Mouse (Mus musculus): ENCODE data around the gene B3galt5. TPM values are rescaled to one million over a fixed set of nuclear protein-coding genes. Genes with fewer than 3 reads are reported as not detected.
A peak's percentile ranks its signal among the peaks of the same experiment; 100 is the strongest.

Gene B3galt5
- total and polyA plus RNA-seq, 2 experiments from 2014 or later, result not detected

DNA sequence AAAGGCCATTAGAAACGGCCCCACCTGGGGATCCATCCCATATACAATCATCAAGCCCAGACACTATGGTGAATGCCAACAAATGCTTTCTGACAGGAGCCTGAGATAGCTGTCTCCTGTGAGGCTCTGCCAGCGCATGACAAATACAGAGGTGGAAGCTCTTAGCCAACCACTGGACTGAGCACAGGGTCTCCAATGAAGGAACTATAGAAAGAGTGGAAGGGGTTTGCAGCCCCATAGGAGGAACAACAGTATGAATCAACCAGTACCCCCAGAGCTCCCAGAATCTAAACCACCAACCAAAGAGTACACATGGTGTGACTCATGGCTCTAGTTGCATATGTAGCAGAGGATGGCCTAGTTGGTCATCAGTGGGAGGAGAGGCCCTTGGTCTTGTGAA lies 36.1 kb downstream of the B3galt5 start:
- no peak overlapping the region for H3K4me3 ChIP-seq (ENCODE audit: low read depth, low read length)
- H3K4me1 ChIP-seq (ENCODE audit: control insufficient read depth, insufficient read depth), result no peaks in the 10 kb centered on the region
- H3K36me3 ChIP-seq (replicated peaks; ENCODE audit: control insufficient read depth, insufficient read depth, low read length), result no peaks in the 10 kb centered on the region
- ATAC-seq (ENCODE audit: insufficient read depth, low read depth), result no peak
- DNase-seq (ENCODE audit: low spot score), result no peak
- no peak overlapping the region for H3K9ac ChIP-seq (replicated peaks; ENCODE audit: low read depth, low read length)
- no peak overlapping the region for H3K4me2 ChIP-seq (ENCODE audit: low read depth, low read length)
- TF ChIP-seq CTCF (IDR thresholded peaks at IDR 0.05; ENCODE audit: low read depth) (no peak), EP300 (IDR thresholded peaks at IDR 0.05; ENCODE audit: low read depth) (no peak)
- 72% methylated on average over 2 of the region's 2 CpGs for WGBS
- H3K27ac ChIP-seq (ENCODE audit: low read depth), result no peak overlapping the region
- H3K27me3 ChIP-seq (ENCODE audit: control insufficient read depth, insufficient read depth, low read length), result no peaks in the 10 kb centered on the region
- H3K9me3 ChIP-seq (replicated peaks; ENCODE audit: control insufficient read depth, low read length), result no peaks in the 10 kb centered on the region

DNA sequence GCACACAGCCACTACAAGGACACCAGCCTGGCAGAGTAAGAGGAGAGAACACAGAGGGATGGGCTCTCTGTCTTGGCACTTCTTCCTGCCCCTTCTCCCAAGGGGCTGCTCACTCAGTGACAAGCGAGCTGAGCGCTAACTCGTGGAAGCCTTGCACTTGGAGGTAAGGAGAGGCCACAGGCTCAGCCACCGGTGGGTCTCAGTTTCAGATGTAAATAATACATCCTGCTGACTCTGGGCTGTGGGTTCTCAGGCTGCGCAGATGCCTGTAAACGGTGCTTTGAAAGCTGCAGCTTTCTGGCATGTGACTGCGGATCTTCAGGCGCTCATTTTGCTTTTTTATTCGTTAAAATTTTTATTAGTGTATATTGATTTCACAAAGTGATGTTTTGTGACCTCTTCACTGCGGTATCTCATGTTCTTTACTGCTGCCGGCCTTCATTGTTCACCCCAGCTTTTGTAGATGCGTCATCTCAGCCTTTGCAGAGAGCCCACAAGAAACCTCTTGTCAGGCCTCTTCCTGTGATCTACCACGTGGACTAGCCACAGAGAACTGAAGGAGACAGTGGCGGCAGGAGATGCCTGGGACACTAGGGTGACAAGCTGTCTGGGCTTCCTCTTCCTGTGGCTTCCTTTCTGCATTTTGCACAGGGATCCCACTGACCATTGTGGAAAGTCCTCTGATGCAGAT lies 37.5 kb downstream of the B3galt5 start:
- Histone ChIP-seq H3K4me3 (ENCODE audit: low read depth, low read length) (no peak overlapping the region), H3K4me1 (ENCODE audit: control insufficient read depth, insufficient read depth) (no peaks in the 10 kb centered on the region), H3K4me2 (ENCODE audit: low read depth, low read length) (no peak overlapping the region), H3K36me3 (replicated peaks; ENCODE audit: control insufficient read depth, insufficient read depth, low read length) (no peaks in the 10 kb centered on the region), H3K9me3 (replicated peaks; ENCODE audit: control insufficient read depth, low read length) (no peaks in the 10 kb centered on the region), H3K27ac (ENCODE audit: low read depth) (no peak overlapping the region), H3K27me3 (ENCODE audit: control insufficient read depth, insufficient read depth, low read length) (no peaks in the 10 kb centered on the region), H3K9ac (replicated peaks; ENCODE audit: low read depth, low read length) (no peak overlapping the region)
- ATAC-seq (ENCODE audit: insufficient read depth, low read depth) (no peak), DNase-seq (ENCODE audit: low spot score) (no peak)
- WGBS, result 52% methylated on average over 14 of the region's 14 CpGs
- TF ChIP-seq EP300 (IDR thresholded peaks at IDR 0.05; ENCODE audit: low read depth) (no peak), CTCF (IDR thresholded peaks at IDR 0.05; ENCODE audit: low read depth) (no peak)

DNA sequence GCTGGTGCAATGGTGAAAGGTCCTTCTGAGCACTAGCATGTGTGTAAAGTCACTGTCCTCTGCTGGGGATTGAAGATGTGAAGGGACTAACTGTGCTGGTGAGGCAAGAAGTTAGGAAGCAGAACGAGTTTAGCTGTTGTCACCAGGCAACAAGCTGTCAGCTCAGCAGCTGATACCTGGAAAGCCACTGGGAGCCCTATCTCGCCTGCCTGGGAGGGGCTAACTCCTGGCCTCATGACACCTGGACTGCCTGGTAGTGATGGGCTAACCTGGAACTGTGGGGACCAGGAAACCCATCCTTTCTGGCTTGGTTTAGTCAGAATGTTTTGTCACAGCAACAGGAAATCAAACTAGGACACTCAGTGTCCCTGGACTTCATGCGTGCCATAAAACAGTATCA lies 41.0 kb downstream of the B3galt5 start:
- WGBS, result 56% methylated on average over 3 of the region's 3 CpGs

DNA sequence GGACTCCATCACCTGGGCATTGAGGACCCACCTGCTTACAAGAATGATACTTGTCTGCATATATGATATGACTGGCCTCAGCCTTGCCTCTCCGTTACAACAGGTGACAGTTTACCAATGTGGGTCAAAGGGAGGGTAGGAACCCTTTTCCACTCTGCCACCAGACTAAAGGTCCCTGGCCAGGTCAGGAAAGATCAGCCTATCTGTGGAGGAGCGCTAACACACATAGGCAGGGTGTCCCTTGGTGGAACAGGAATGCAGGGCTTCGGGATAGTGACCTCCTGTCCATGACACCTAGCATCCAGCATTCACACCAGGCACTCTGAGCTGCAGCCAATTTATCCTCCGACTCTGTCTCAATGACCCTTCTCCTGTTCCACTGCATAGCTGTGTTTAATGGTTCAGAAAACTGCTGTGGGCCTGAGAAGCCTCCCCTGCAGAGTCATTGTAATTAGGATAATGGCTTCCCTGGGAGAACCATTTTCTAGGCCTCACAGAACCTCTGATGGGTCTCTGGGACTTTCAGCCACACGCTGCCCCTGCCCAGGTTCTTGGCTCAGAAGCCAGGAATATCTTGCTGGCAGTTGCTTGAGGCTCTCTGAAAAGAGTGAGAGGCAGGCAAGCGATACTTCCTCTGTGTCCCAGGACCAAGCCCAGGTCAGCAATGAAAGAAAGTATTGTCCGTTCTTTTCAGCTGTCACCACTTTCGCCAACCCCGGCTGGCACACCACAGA lies 43.1 kb downstream of the B3galt5 start:
- WGBS, result 63% methylated on average over 9 of the region's 9 CpGs
- Histone ChIP-seq H3K27me3 (ENCODE audit: control insufficient read depth, insufficient read depth, low read length) (peaks cover 29% of the 10 kb centered on the region), H3K36me3 (replicated peaks; ENCODE audit: control insufficient read depth, insufficient read depth, low read length) (no peaks in the 10 kb centered on the region), H3K4me3 (ENCODE audit: low read depth, low read length) (no peak overlapping the region), H3K4me2 (ENCODE audit: low read depth, low read length) (no peak overlapping the region), H3K4me1 (ENCODE audit: control insufficient read depth, insufficient read depth) (no peaks in the 10 kb centered on the region), H3K9me3 (replicated peaks; ENCODE audit: control insufficient read depth, low read length) (no peaks in the 10 kb centered on the region), H3K27ac (ENCODE audit: low read depth) (no peak overlapping the region), H3K9ac (replicated peaks; ENCODE audit: low read depth, low read length) (no peak overlapping the region)
- DNase-seq (ENCODE audit: low spot score), result no peak
- ATAC-seq (ENCODE audit: insufficient read depth, low read depth), result no peak
- no peak for TF ChIP-seq EP300 (IDR thresholded peaks at IDR 0.05; ENCODE audit: low read depth)
- no peak for TF ChIP-seq CTCF (IDR thresholded peaks at IDR 0.05; ENCODE audit: low read depth)

More for the DNA sequence above, 41.0 kb downstream of the B3galt5 start:
- ATAC-seq (ENCODE audit: insufficient read depth, low read depth) (no peak), DNase-seq (ENCODE audit: low spot score) (no peak)
- Histone ChIP-seq H3K36me3 (replicated peaks; ENCODE audit: control insufficient read depth, insufficient read depth, low read length) (no peaks in the 10 kb centered on the region), H3K27me3 (ENCODE audit: control insufficient read depth, insufficient read depth, low read length) (peaks cover 23% of the 10 kb centered on the region), H3K27ac (ENCODE audit: low read depth) (no peak overlapping the region), H3K4me1 (ENCODE audit: control insufficient read depth, insufficient read depth) (no peaks in the 10 kb centered on the region), H3K4me3 (ENCODE audit: low read depth, low read length) (no peak overlapping the region), H3K9ac (replicated peaks; ENCODE audit: low read depth, low read length) (no peak overlapping the region), H3K9me3 (replicated peaks; ENCODE audit: control insufficient read depth, low read length) (no peaks in the 10 kb centered on the region), H3K4me2 (ENCODE audit: low read depth, low read length) (no peak overlapping the region)
- no peak for TF ChIP-seq CTCF (IDR thresholded peaks at IDR 0.05; ENCODE audit: low read depth)
- TF ChIP-seq EP300 (IDR thresholded peaks at IDR 0.05; ENCODE audit: low read depth), result no peak

DNA sequence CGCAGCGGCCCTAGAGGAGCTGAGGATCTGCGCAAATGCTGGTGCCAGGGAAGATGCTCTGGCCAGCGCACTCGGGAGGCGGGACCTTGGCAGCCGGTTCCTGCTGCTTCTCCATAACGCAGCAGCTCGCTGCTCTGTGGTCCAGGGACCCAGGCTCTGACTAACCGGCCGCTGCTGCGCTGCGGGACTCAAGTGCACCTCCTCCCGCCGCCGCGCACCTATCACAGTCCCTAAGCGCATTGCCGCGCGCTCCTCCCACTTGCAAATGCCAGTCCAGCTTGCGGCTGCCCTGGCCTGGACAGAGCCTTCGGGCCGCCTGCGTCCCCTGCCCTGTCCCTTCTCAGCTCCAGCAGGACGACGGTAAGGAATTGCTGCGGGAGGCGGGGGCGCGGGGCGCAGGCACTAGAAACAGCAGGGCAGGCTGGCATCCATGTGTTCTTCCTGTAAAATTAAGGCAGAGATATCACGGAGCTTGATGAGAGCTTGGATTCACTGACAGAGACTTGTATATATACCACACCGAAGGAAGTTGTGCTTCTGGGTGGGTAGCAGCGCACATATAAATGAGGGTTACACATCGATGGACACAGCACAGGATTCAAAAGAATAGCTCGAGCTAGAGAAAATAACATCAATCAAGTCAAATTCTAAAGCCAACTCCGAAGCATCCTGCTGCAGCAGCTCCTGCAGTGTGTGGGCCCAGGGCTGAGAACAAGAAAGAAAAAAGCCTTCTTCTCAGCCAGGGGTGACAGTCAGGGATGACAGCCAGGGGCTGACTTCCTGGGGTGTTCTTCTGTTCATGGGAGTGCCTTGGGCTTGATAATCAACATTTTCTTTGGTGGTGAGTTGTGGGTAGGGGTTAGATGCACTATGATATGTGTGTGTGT lies 45.4 kb downstream of the B3galt5 start:
- no peaks in the 10 kb centered on the region for H3K36me3 ChIP-seq (replicated peaks; ENCODE audit: control insufficient read depth, insufficient read depth, low read length)
- ATAC-seq (ENCODE audit: insufficient read depth, low read depth) (peak; percentile 44), DNase-seq (ENCODE audit: low spot score) (peak; percentile 8)
- H3K4me1 ChIP-seq (ENCODE audit: control insufficient read depth, insufficient read depth), result no peaks in the 10 kb centered on the region
- H3K9me3 ChIP-seq (replicated peaks; ENCODE audit: control insufficient read depth, low read length), result no peaks in the 10 kb centered on the region
- TF ChIP-seq CTCF (IDR thresholded peaks at IDR 0.05; ENCODE audit: low read depth) (no peak), EP300 (IDR thresholded peaks at IDR 0.05; ENCODE audit: low read depth) (no peak)
- H3K4me3 ChIP-seq (ENCODE audit: low read depth, low read length), result peak overlapping the region; percentile 20
- no peak overlapping the region for H3K27ac ChIP-seq (ENCODE audit: low read depth)
- 6% methylated on average over 38 of the region's 38 CpGs for WGBS
- peaks cover 29% of the 10 kb centered on the region for H3K27me3 ChIP-seq (ENCODE audit: control insufficient read depth, insufficient read depth, low read length)
- no peak overlapping the region for H3K9ac ChIP-seq (replicated peaks; ENCODE audit: low read depth, low read length)
- peak overlapping the region; percentile 46 for H3K4me2 ChIP-seq (ENCODE audit: low read depth, low read length)

Data from heart, postnatal 0 days (tissue).